Mouse (Mus musculus) intestine, embryonic 14.5 days (tissue): ENCODE results near the gene Plcb4. TPM values are rescaled to one million over a fixed set of nuclear protein-coding genes. Genes with fewer than 3 reads are reported as not detected.
A peak's percentile ranks its signal among the peaks of the same experiment; 100 is the strongest.

Experiments
- ATAC-seq: fragments of 200-750 bp; cut with Nextera tagmentation; replicated peaks from 2 replicates; pipeline ENCODE4 v1.8.0; 2017; ENCODE audit warnings: low read depth, moderate number of reproducible peaks, moderate TSS enrichment, moderate library complexity; ENCODE audit not compliant: low FRiP score, low TSS enrichment
- DNase-seq: peaks from one replicate; pipeline ENCODE4 v3.0.0-alpha.2; 2018; ENCODE audit warnings: low spot score
- H3K27ac ChIP-seq: fragments of 300-500 bp; sonication (generic); 2 replicates; pipeline ENCODE4 v1.5.1; 2014; ENCODE audit warnings: low read depth, mild to moderate bottlenecking, control low read depth
- H3K27me3 ChIP-seq: fragments of 300-500 bp; sonication (generic); replicated peaks from 2 replicates; pipeline ENCODE4 v1.6.1; 2014; ENCODE audit warnings: low read length, control low read depth; ENCODE audit not compliant: control insufficient read depth, insufficient read depth
- H3K36me3 ChIP-seq: fragments of 300-500 bp; sonication (generic); 2 replicates; pipeline ENCODE4 v1.6.1; 2014; ENCODE audit warnings: low read length, control low read depth; ENCODE audit not compliant: control insufficient read depth, insufficient read depth
- H3K4me1 ChIP-seq: fragments of 300-500 bp; sonication (generic); replicated peaks from 2 replicates; pipeline ENCODE4 v1.6.1; 2014; ENCODE audit warnings: low read length, control low read depth, mixed read lengths; ENCODE audit not compliant: control insufficient read depth, insufficient read depth
- H3K4me2 ChIP-seq: fragments of 300-500 bp; sonication (generic); 2 replicates; pipeline ENCODE4 v1.6.1; 2014; ENCODE audit warnings: low read length
- H3K4me3 ChIP-seq: fragments of 300-500 bp; sonication (generic); 2 replicates; pipeline ENCODE4 v1.5.1; 2014; ENCODE audit warnings: low read depth, low read length, control low read depth, mixed read lengths
- H3K9ac ChIP-seq: fragments of 300-500 bp; sonication (generic); 2 replicates; pipeline ENCODE4 v1.6.1; 2014; ENCODE audit warnings: mild to moderate bottlenecking, low read length
- H3K9me3 ChIP-seq: fragments of 300-500 bp; sonication (generic); 2 replicates; pipeline ENCODE4 v1.6.1; 2016; ENCODE audit warnings: low read length, control low read depth; ENCODE audit not compliant: control insufficient read depth
- WGBS: fragments of 180-500 bp; shearing (Covaris S2); extraction: QIAGEN DNeasy Blood & Tissue Kit; methylation state at CpG from one replicate; pipeline ENCODE4 v1.1.7; 2014; 5-methylcytosine and 5-hydroxymethylcytosine counted together
- polyA plus RNA-seq: library from polyadenylated mRNA; unstranded; fragments of >200 nt; fragmentation: Nextera tagmentation; extraction: Ambion mirVana; gene quantifications from 2 replicates; pipeline ENCODE4 v1.2.1, GENCODE M21; 2014

Gene Plcb4
- polyA plus RNA-seq, 1 experiment from 2014 or later: 19.4 TPM

DNA sequence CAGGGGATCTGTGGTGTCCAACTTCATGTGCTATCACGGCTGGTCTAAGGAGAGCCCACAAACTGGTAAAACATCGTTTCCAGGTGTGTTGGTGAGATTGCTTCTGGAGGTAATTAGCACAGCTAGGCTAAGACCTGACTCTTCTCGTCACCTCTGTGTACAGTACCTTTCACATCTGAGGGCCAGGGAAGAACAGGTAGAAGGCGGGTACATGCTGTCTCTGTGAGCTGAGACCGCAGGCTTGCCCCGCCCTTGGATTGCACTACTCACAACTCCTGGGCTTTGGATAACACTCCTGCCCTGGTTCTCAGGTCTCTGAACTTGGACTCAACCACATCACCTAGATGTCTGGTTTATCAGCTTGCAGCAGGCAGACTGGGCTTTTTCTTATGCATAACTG, 128.6 kb downstream of the Plcb4 start:
- H3K27ac ChIP-seq: no peak overlapping the region
- DNase-seq (no peak), ATAC-seq (no peak)
- 0 out of 2 replicates have a peak, but pooled peaks cover 2% of the 10 kb centered on the region for H3K9me3 ChIP-seq
- no peak overlapping the region for H3K9ac ChIP-seq
- no peaks in the 10 kb centered on the region for H3K36me3 ChIP-seq
- WGBS: 88% methylated on average over 6 of the region's 6 CpGs
- no peaks in the 10 kb centered on the region for H3K27me3 ChIP-seq
- H3K4me1 ChIP-seq: no peaks in the 10 kb centered on the region
- H3K4me3 ChIP-seq: no peak overlapping the region
- no peak overlapping the region for H3K4me2 ChIP-seq

DNA sequence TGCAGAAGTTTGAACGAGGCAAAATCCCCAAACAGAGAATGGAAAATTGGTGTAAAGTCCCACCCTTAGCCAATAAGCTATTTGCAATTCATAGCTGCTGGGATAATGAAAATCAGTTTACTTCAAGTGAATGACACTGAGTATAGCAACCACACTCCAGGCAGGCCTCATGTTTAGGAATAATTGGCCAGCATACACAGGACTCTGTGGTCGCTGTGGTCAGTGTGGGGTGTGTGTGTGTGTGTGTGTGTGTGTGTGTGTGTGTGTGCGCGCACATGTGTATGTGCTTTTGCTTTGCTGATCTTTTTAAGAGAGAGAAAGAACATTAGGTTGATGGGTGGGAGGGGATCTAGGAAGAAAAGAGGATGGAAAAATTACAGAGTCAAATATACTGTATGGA, 134.1 kb downstream of the Plcb4 start:
- H3K27me3 ChIP-seq: no peaks in the 10 kb centered on the region
- DNase-seq (no peak), ATAC-seq (no peak)
- H3K9ac ChIP-seq: no peak overlapping the region
- no peak overlapping the region for H3K4me2 ChIP-seq
- H3K4me3 ChIP-seq: no peak overlapping the region
- H3K9me3 ChIP-seq: no peaks in the 10 kb centered on the region
- 96% methylated on average over 4 of the region's 4 CpGs for WGBS
- no peak overlapping the region for H3K27ac ChIP-seq
- H3K4me1 ChIP-seq: peaks cover 2% of the 10 kb centered on the region
- no peaks in the 10 kb centered on the region for H3K36me3 ChIP-seq

DNA sequence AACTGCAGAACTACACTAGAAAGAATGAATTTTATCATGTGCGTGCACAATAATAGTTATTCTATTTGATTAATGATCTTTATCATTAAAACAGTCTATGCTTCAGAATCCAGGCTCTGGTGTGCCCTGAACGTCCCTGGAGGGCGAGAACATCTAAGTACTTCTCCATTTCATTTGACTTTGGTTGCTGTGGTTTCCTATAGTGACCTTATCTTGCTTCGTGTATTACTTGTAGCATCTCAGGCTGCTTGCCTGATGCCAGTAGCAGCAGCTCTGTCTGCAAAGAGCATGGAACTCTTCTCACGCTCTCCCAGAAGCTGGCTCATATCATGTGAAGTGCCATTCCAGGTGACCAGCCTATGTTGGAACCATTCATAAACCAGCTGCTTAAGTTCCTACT, 137.9 kb downstream of the Plcb4 start:
- peaks cover 5% of the 10 kb centered on the region for H3K4me1 ChIP-seq
- no peaks in the 10 kb centered on the region for H3K9me3 ChIP-seq
- H3K36me3 ChIP-seq: no peaks in the 10 kb centered on the region
- no peak overlapping the region for H3K4me3 ChIP-seq
- H3K27me3 ChIP-seq: no peaks in the 10 kb centered on the region
- WGBS: 82% methylated on average over 5 of the region's 5 CpGs
- no peak overlapping the region for H3K9ac ChIP-seq
- no peak overlapping the region for H3K4me2 ChIP-seq
- H3K27ac ChIP-seq: no peak overlapping the region
- DNase-seq (no peak), ATAC-seq (no peak)

DNA sequence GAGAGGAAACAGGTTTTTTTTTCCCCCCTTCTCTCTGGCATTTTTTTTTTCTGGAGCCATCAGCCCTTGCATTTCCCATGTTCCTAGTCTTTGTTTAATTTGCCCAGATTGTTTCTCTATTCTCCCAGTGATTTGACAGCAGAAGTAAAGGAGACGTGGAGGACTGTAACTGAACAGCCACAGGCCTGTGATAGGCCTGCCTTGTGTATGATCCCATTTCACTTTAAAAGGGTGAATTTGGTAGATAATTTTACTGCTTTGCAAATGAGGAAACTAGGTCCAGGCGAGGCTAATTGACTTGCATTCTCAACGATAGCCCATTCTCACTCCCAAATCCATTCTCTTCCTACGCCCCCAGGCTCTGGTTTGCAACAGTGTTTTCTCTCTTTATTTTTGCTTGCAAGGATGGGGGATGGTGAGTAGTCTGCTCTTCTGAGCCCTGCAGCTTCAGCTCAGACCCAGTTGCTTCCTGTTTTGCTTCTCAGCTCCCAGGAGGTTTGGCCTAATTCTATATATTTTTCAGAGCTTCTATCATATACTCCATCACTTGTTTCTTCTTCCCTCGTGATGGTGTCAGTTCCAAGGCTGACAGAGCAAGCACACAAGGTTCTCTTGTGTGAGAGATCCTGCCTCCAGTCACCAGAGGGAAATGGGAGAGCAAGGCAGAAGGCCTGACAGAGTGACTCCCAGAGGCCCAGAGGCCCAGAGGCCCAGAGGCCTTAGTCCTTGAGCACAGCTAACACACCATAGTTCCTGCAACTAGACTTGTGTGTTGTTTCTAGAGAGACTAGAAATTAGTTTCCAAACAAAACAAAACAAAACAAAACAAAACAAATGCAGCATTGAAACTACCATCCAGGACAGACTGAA, 139.1 kb downstream of the Plcb4 start:
- DNase-seq (no peak), ATAC-seq (no peak)
- H3K36me3 ChIP-seq: no peaks in the 10 kb centered on the region
- H3K4me2 ChIP-seq: no peak overlapping the region
- no peaks in the 10 kb centered on the region for H3K9me3 ChIP-seq
- H3K9ac ChIP-seq: no peak overlapping the region
- no peak overlapping the region for H3K4me3 ChIP-seq
- no peaks in the 10 kb centered on the region for H3K27me3 ChIP-seq
- H3K27ac ChIP-seq: peak overlapping the region; percentile 51; the same call in 1 of the 2 replicates
- WGBS: 47% methylated on average over 5 of the region's 5 CpGs
- peaks cover 5% of the 10 kb centered on the region for H3K4me1 ChIP-seq

DNA sequence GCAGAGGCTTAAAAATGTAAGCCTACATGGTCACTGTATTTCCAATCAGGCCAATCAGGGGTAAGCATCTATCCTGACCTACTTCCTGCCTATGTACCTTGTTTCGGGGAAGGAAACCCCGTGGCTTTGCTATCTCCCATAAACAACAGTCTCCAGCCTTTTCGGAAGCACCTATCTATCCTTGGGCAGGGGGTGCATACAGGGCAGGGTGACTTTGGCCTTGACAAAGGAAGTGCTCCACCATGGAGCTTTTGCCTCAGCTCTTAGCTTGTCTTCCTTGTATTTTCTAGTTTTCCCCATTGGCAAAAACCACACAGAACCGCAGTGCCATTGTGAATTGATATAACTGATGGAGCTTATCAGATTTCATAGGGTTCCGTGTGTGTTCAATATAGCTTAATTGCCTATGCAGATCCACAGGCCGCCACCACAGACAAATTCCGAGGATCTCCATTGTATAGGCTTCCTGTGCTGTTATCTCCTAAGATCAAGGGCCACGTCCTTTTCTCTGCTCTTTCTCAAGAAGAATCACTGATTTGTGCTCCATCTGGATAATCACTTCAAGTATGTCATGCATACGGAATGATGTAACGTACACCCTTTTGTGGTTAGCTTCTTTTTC, 140.4 kb downstream of the Plcb4 start:
- Histone ChIP-seq H3K9ac (no peak overlapping the region), H3K4me2 (no peak overlapping the region)
- 87% methylated on average over 10 of the region's 10 CpGs for WGBS

DNA sequence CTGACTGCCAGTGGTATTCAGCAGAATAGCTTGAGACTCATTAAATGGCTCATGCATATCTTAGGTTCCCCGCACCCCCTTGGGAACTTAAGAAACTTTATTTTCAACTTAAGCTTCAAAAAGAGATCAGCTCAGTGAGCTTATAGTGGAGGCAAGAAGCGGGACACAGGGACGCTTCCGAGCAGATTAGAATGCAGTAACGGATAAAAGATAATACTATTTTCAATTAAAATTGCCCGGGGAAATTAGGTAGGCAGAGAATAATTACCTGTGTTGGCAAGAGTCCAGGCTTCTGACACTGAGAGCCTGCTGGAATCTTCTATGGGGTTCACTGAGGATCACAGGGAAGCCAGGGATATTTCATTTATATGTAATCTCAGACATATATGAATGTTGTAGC, 141.6 kb downstream of the Plcb4 start:
- Histone ChIP-seq H3K4me2 (no peak overlapping the region), H3K27me3 (no peaks in the 10 kb centered on the region), H3K36me3 (no peaks in the 10 kb centered on the region), H3K4me1 (peaks cover 5% of the 10 kb centered on the region), H3K9me3 (no peaks in the 10 kb centered on the region), H3K27ac (no peak overlapping the region), H3K9ac (no peak overlapping the region), H3K4me3 (no peak overlapping the region)
- 90% methylated on average over 6 of the region's 6 CpGs for WGBS
- DNase-seq (no peak), ATAC-seq (no peak)

More for the DNA sequence above, 140.4 kb downstream of the Plcb4 start:
- H3K27ac ChIP-seq: no peak overlapping the region
- peaks cover 5% of the 10 kb centered on the region for H3K4me1 ChIP-seq
- DNase-seq (no peak), ATAC-seq (no peak)
- H3K27me3 ChIP-seq: no peaks in the 10 kb centered on the region
- no peaks in the 10 kb centered on the region for H3K9me3 ChIP-seq
- no peak overlapping the region for H3K4me3 ChIP-seq
- no peaks in the 10 kb centered on the region for H3K36me3 ChIP-seq

DNA sequence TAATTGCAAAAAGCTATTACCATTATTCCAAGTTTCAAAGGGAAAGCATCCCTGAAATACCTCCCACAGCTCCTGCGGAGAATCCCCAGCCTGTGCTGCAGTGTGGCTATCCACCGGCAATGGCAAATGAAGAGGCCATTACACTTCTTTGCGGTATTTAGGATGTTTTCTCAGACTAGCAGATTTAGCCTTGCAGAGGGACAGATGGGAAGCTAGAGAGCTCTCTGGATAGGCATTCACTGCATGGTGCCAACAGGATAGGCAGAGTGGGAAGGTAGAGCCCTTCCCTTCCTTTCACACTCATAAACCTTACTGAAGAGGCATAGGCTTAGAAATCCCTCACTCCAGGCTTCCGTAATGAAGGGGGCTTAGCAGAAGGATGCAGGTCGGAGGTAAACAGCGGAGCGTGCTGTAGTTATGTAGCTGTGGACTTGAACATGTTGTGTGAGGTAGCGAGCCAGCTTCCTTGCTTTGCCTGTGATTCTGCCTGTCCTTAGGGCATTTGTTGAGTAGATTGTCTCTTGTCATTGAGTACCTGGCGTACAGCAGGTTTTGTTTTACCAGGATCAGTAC, 144.2 kb downstream of the Plcb4 start:
- H3K4me1 ChIP-seq: peaks cover 3% of the 10 kb centered on the region
- H3K4me2 ChIP-seq: no peak overlapping the region
- no peak overlapping the region for H3K27ac ChIP-seq
- H3K9me3 ChIP-seq: no peaks in the 10 kb centered on the region
- H3K36me3 ChIP-seq: no peaks in the 10 kb centered on the region
- DNase-seq: no peak
- no peak overlapping the region for H3K4me3 ChIP-seq
- no peaks in the 10 kb centered on the region for H3K27me3 ChIP-seq
- no peak for ATAC-seq
- 93% methylated on average over 9 of the region's 9 CpGs for WGBS
- no peak overlapping the region for H3K9ac ChIP-seq

DNA sequence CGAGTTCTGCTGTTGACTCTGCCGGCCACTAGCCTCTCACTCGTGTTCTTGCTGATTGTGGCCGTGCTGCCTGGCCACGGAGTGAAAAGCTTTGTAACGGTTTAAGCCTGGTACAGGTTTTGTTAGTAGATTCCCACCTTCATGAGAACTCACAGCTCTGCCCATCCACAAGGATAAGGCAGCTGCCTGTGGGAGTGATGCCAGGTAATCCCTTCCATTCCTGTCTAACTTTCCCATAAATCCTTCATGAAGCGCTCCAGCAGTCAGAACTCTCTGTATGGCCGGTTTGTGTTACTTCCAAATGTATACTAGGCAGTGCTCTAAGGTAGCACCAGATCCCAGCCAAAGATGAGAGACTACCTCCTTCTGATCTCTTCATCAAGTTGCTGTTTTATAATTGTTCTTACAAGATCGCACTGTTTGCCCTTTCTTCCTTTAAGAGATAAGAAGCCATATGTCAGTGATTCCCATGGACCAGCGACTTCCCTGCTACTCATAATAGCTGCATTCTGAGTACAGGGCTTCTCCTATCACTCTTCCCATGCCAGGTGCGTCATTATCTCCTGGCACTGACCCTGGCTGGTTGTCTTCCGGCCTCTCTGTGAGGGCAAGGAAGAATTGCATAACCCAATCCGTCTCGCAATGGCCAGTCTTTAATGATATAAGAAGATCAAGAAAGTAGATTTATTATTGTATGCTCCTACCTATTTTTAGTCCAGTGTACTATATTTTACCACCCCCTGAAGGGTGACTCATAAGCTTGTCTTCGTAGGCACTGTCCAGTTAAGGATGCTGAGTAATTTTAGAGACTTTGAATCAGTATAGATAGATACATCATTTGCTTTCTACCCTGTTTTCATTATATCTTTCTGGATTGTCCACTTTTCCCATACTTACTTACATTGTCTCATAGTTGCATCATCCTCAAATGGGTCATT, 147.2 kb downstream of the Plcb4 start:
- ATAC-seq: no peak
- Histone ChIP-seq H3K27me3 (no peaks in the 10 kb centered on the region), H3K27ac (no peak overlapping the region), H3K4me3 (no peak overlapping the region), H3K9me3 (no peaks in the 10 kb centered on the region), H3K4me1 (peaks cover 3% of the 10 kb centered on the region; the same call in 1 of the 2 replicates), H3K36me3 (no peaks in the 10 kb centered on the region), H3K9ac (no peak overlapping the region), H3K4me2 (no peak overlapping the region)
- WGBS: 75% methylated on average over 15 of the region's 15 CpGs
- no peak for DNase-seq
